Mouse (Mus musculus) liver, embryonic 14.5 days (tissue): Measurements from ENCODE around the gene Slc19a2. TPM values are rescaled to one million over a fixed set of nuclear protein-coding genes. Genes with fewer than 3 reads are reported as not detected.

Experiments
- ATAC-seq: fragments of 200-750 bp; cut with Nextera tagmentation; 2 replicates; pipeline ENCODE4 v1.8.0; 2017; ENCODE audit warnings: moderate number of reproducible peaks, mild to moderate bottlenecking, moderate library complexity; ENCODE audit not compliant: insufficient read depth
- DNase-seq, 3 experiments: peaks; one replicate each; pipeline ENCODE4 v3.0.0-alpha.2; 2012 to 2013; ENCODE audit warnings: low read depth in 3 of 3, low spot score in 3 of 3
- H3K27ac ChIP-seq: fragments of 300-500 bp; sonication (generic); 2 replicates; pipeline ENCODE4 v1.5.1; 2014; ENCODE audit warnings: moderate library complexity, mild to moderate bottlenecking, control low read depth, inconsistent platforms
- H3K27me3 ChIP-seq: fragments of 300-500 bp; sonication (generic); 2 replicates; pipeline ENCODE4 v1.6.1; 2014; ENCODE audit warnings: mild to moderate bottlenecking, low read length, moderate library complexity; ENCODE audit not compliant: control insufficient read depth, insufficient read depth
- H3K36me3 ChIP-seq: fragments of 300-500 bp; sonication (generic); replicated peaks from 2 replicates; pipeline ENCODE4 v1.6.1; 2014; ENCODE audit warnings: low read depth; ENCODE audit not compliant: control insufficient read depth, insufficient read depth
- H3K4me1 ChIP-seq, 2 experiments: fragments of 200-500 bp in 1 of 2; fragments of 300-500 bp in 1 of 2; sonication (generic) in 1 of 2; replicated peaks; 2 replicates each; pipeline ENCODE4 v1.6.1; 2012 to 2014; ENCODE audit warnings: antibody characterized with exemption in 1 of 2, inconsistent platforms in 1 of 2, low read length in 1 of 2; ENCODE audit not compliant: control insufficient read depth in 2 of 2, insufficient read depth in 2 of 2
- H3K4me2 ChIP-seq: fragments of 300-500 bp; sonication (generic); 2 replicates; pipeline ENCODE4 v1.6.1; 2014; ENCODE audit warnings: low read depth, mild to moderate bottlenecking, control low read depth, moderate library complexity
- H3K4me3 ChIP-seq, 2 experiments: fragments of 200-500 bp in 1 of 2; fragments of 300-500 bp in 1 of 2; sonication (generic) in 1 of 2; 2 replicates each; pipeline ENCODE4 v1.5.1; 2012 to 2014; ENCODE audit warnings: low read depth in 2 of 2, low read length in 2 of 2, mild to moderate bottlenecking in 2 of 2, control low read depth in 1 of 2, inconsistent platforms in 1 of 2, moderate library complexity in 1 of 2; ENCODE audit not compliant: insufficient read depth in 1 of 2
- H3K9ac ChIP-seq: fragments of 300-500 bp; sonication (generic); replicated peaks from 2 replicates; pipeline ENCODE4 v1.6.1; 2014; ENCODE audit warnings: mild to moderate bottlenecking, control low read depth, moderate library complexity
- H3K9me3 ChIP-seq: fragments of 300-500 bp; sonication (generic); 2 replicates; pipeline ENCODE4 v1.6.1; 2016; ENCODE audit warnings: low read length, mixed read lengths; ENCODE audit not compliant: control insufficient read depth
- CTCF ChIP-seq: IDR thresholded peaks from 2 replicates; pipeline ENCODE4 v1.5.1; 2016; ENCODE audit warnings: antibody characterized with exemption, low read depth, control low read depth
- EP300 ChIP-seq: IDR thresholded peaks from 2 replicates; pipeline ENCODE4 v1.6.1; 2016; ENCODE audit warnings: antibody characterized with exemption, low read depth
- WGBS: fragments of 180-500 bp; shearing (Covaris S2); extraction: QIAGEN DNeasy Blood & Tissue Kit; methylation state at CpG from one replicate; pipeline ENCODE4 v1.1.7; 2014; ENCODE audit not compliant: insufficient replicate concordance; 5-methylcytosine and 5-hydroxymethylcytosine counted together
- polyA plus RNA-seq, 2 experiments: library from polyadenylated mRNA; depleted of rRNA in 1 of 2; stranded (reverse) in 1 of 2; unstranded in 1 of 2; fragments of >200 nt; fragmentation: Nextera tagmentation in 1 of 2; extraction: Ambion mirVana in 1 of 2; gene quantifications; 2 replicates each; pipeline versions ENCODE4 v1.2.1 to v1.2.3; 2012 to 2014

Gene Slc19a2
- polyA plus RNA-seq, 2 experiments = 13.0 to 19.6 TPM

DNA sequence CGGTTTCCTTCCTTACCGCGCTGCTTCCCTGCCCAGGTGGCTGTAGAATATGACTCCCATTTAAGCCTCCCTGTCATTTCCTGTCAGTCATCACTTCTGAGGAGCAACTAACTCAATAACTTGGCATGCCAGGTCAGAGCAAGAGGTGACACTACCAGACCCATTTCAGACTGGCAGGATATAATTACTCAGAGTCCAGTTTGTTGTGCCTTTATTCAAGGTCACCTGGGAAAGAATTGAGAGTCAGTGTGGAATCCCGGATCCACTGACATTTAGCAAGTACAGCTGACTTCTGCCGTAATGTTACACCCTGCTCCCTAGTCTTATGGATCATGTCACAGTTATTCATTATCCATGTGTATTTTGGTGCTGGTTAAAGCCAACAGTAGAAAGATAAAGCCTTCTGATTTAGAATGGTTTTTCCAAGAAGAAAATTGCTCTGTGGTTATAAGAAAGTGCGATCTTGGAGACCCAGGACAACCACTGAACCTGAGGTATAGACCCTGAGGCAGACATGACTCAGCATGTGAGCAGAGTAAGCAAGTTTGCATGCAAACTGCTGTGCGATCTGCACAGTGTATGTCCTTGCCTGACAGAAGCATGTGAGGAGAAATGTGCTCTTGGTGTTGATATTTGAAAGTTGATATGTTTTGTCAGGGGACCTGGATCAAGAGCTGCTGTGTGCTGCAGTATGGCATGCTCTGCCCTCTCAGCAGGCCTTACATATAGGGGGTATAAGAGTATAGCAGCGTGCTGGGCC lies 1.7 kb downstream of the Slc19a2 start:
- Histone ChIP-seq H3K9ac (peak overlapping the region; percentile 87), H3K36me3 (no peaks in the 10 kb centered on the region), H3K4me3 (peak overlapping the region; percentile 77 to 91), H3K4me2 (peak overlapping the region; percentile 91), H3K4me1 (peaks cover 28 to 31% of the 10 kb centered on the region in 2 experiments), H3K9me3 (no peaks in the 10 kb centered on the region), H3K27me3 (no peaks in the 10 kb centered on the region), H3K27ac (peak overlapping the region; percentile 35)
- no peak for TF ChIP-seq EP300
- TF ChIP-seq CTCF = no peak
- DNase-seq (peak; percentile 37 to 52 (median 42)), ATAC-seq (no peak)
- 41% methylated on average over 8 of the region's 8 CpGs for WGBS

- 48% methylated on average over 1 of the region's 1 CpGs for WGBS
- H3K9me3 ChIP-seq = no peaks in the 10 kb centered on the region
- H3K27me3 ChIP-seq = no peaks in the 10 kb centered on the region
- H3K36me3 ChIP-seq = no peaks in the 10 kb centered on the region
- H3K4me2 ChIP-seq = peak overlapping the region; percentile 91
- H3K4me1 ChIP-seq = peaks cover 28 to 31% of the 10 kb centered on the region in 2 experiments
- H3K9ac ChIP-seq = no peak overlapping the region
- H3K4me3 ChIP-seq = peak overlapping the region in 1 of 2 experiments; percentile 91; a peak in 2 of 4 replicates
- no peak for TF ChIP-seq EP300
- TF ChIP-seq CTCF = no peak
- ATAC-seq = no peak
- DNase-seq = no peak
- H3K27ac ChIP-seq = no peak overlapping the region
Measured at GRCm38 (mm10) chr1:164251438-164251837, 2.6 kb downstream of the Slc19a2 start.

DNA sequence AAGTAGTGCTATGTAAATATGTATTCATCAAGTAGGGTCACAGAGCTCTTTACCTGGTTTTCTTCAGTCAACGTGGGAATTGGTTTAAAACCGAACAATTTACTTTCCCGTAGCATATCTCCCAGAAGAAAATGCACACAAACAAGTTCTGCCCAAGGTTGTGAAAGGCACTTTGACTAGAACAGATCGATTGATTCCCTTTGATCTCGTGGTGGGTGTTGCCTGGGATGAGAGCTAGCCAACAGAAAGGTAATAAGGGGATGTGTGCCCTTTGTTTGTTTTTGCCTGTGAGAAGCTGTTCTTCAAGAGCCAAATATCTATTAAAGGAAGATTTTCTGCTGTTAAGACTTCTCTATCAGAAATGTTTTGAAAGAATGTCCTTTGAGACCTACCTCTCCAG lies 3.7 kb downstream of the Slc19a2 start:
- Histone ChIP-seq H3K9ac (no peak overlapping the region), H3K9me3 (no peaks in the 10 kb centered on the region), H3K4me1 (peaks cover 28 to 31% of the 10 kb centered on the region in 2 experiments), H3K27ac (no peak overlapping the region), H3K27me3 (no peaks in the 10 kb centered on the region), H3K36me3 (peaks cover 2% of the 10 kb centered on the region; the same call in 1 of the 2 replicates), H3K4me3 (no peak overlapping the region), H3K4me2 (peak overlapping the region; percentile 91; the same call in 1 of the 2 replicates)
- no peak for ATAC-seq
- WGBS = 59% methylated on average over 5 of the region's 5 CpGs
- no peak for DNase-seq
- TF ChIP-seq CTCF (no peak), EP300 (no peak)

DNA sequence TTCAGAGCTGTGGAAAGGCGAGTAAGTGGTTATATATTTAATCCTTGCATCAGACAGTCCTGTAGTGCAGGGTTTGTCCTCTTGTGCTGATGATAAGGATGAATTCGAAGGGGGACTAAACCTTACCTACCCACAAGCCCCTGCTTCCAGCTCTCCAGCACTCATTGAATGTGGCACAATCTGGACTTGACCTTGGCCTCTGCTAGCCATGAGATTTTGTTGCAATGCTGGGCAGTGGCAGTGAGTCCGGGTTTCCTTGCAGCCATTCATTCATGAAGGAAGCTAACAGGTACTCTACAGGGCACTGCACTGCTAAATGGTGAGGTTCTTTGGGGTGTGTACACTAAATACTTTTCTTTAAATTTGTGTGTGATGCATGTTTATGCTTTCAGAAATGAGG lies 6.0 kb downstream of the Slc19a2 start:
- ATAC-seq (no peak), DNase-seq (no peak)
- H3K27me3 ChIP-seq = no peaks in the 10 kb centered on the region
- 27% methylated on average over 3 of the region's 3 CpGs for WGBS
- TF ChIP-seq EP300 = no peak
- no peak for TF ChIP-seq CTCF
- H3K4me3 ChIP-seq = no peak overlapping the region
- H3K9ac ChIP-seq = no peak overlapping the region
- H3K9me3 ChIP-seq = no peaks in the 10 kb centered on the region
- H3K4me1 ChIP-seq = peaks cover 19 to 25% of the 10 kb centered on the region in 2 experiments
- H3K27ac ChIP-seq = no peak overlapping the region
- no peak overlapping the region for H3K4me2 ChIP-seq
- H3K36me3 ChIP-seq = peaks cover 2% of the 10 kb centered on the region; the same call in 1 of the 2 replicates

GRCm38 (mm10) chr1:164260171-164261028 lies 11.6 kb downstream of the Slc19a2 start:
- H3K9me3 ChIP-seq = no peaks in the 10 kb centered on the region
- no peak overlapping the region for H3K4me3 ChIP-seq
- 76% methylated on average over 16 of the region's 16 CpGs for WGBS
- H3K27me3 ChIP-seq = no peaks in the 10 kb centered on the region
- no peak for DNase-seq
- H3K4me2 ChIP-seq = peak overlapping the region; percentile 11; the same call in 1 of the 2 replicates
- TF ChIP-seq CTCF = no peak
- no peak overlapping the region for H3K27ac ChIP-seq
- H3K36me3 ChIP-seq = peaks cover 15% of the 10 kb centered on the region
- no peaks in the 10 kb centered on the region for H3K4me1 ChIP-seq
- no peak overlapping the region for H3K9ac ChIP-seq
- ATAC-seq = no peak
